In genomic region chr13:12198486-12198885, GRCm38 (mm10) we compare ENCODE assay signal across 28 mouse cellular contexts.
"Had no signal": no experiment of that assay in that cellular context is flagged by ENCODE, and none has a peak within 500 bp of the region (broad histone marks: within the 10 kb centered on the region; RNA-seq: fewer than 3 reads in every experiment).

No protein-coding gene starts in this region.

- H3K9me3 ChIP-seq: embryonic facial prominence, embryonic 10.5 days; embryonic facial prominence, embryonic 12.5 days; embryonic facial prominence, embryonic 13.5 days; embryonic facial prominence, embryonic 15.5 days; forebrain, embryonic 10.5 days; forebrain, embryonic 12.5 days; forebrain, embryonic 13.5 days; forebrain, embryonic 15.5 days had no signal

- H3K4me1 ChIP-seq: embryonic facial prominence, embryonic 10.5 days; embryonic facial prominence, embryonic 12.5 days; embryonic facial prominence, embryonic 13.5 days; embryonic facial prominence, embryonic 15.5 days; forebrain, embryonic 10.5 days; forebrain, embryonic 12.5 days; forebrain, embryonic 13.5 days; forebrain, embryonic 15.5 days had no signal

- H3K27ac ChIP-seq: embryonic facial prominence, embryonic 10.5 days; embryonic facial prominence, embryonic 12.5 days; embryonic facial prominence, embryonic 13.5 days; embryonic facial prominence, embryonic 15.5 days; forebrain, embryonic 10.5 days; forebrain, embryonic 12.5 days; forebrain, embryonic 13.5 days; forebrain, embryonic 15.5 days; gastrocnemius, adult 2 months had no signal

- H3K4me2 ChIP-seq: embryonic facial prominence, embryonic 12.5 days; embryonic facial prominence, embryonic 13.5 days; embryonic facial prominence, embryonic 15.5 days; forebrain, embryonic 12.5 days; forebrain, embryonic 13.5 days; forebrain, embryonic 15.5 days had no signal

- H3K27me3 ChIP-seq: embryonic facial prominence, embryonic 12.5 days; embryonic facial prominence, embryonic 13.5 days; embryonic facial prominence, embryonic 15.5 days; forebrain, embryonic 12.5 days; forebrain, embryonic 13.5 days; forebrain, embryonic 15.5 days had no signal

- H3K4me3 ChIP-seq: embryonic facial prominence, embryonic 10.5 days; embryonic facial prominence, embryonic 12.5 days; embryonic facial prominence, embryonic 13.5 days; embryonic facial prominence, embryonic 15.5 days; erythroblast, embryonic 14.5 days; forebrain, embryonic 10.5 days; forebrain, embryonic 12.5 days; forebrain, embryonic 13.5 days; forebrain, embryonic 15.5 days; gastrocnemius, adult 2 months had no signal

- H3K9ac ChIP-seq: embryonic facial prominence, embryonic 12.5 days; embryonic facial prominence, embryonic 13.5 days; embryonic facial prominence, embryonic 15.5 days; forebrain, embryonic 12.5 days; forebrain, embryonic 13.5 days; forebrain, embryonic 15.5 days; forebrain, postnatal 0 days had no signal

- ATAC-seq: forebrain, embryonic 13.5 days; forebrain, embryonic 14.5 days; forebrain, embryonic 15.5 days; forebrain, embryonic 16.5 days; forebrain, postnatal 0 days had no signal

- DNase-seq: cerebellum, adult 2 months; cerebellum, adult 8-10 months; cerebellum, adult 9-10 months; cerebellum, adult 9-11 months; cerebellum, postnatal 10 days; cerebellum, postnatal 14 days; cerebellum, postnatal 25 days; cerebellum, postnatal 36 days; embryo, embryonic 11 days; forebrain, postnatal 0 days; gastrocnemius, adult 2 months; gastrocnemius, postnatal 10 days; gastrocnemius, postnatal 14 days; gastrocnemius, postnatal 25 days; gastrocnemius, postnatal 36 days; heart, adult 11 months; heart, adult 18-20 months had no signal
